Mouse (Mus musculus) brain, embryonic 18.5 days (tissue): ENCODE measurements around the gene Slc27a3.

Experiments used
- DNase-seq: peaks from one replicate; pipeline ENCODE4 v3.0.0-alpha.2; 2012; ENCODE audit warnings: low read depth, low spot score

Slc27a3 gene

DNA sequence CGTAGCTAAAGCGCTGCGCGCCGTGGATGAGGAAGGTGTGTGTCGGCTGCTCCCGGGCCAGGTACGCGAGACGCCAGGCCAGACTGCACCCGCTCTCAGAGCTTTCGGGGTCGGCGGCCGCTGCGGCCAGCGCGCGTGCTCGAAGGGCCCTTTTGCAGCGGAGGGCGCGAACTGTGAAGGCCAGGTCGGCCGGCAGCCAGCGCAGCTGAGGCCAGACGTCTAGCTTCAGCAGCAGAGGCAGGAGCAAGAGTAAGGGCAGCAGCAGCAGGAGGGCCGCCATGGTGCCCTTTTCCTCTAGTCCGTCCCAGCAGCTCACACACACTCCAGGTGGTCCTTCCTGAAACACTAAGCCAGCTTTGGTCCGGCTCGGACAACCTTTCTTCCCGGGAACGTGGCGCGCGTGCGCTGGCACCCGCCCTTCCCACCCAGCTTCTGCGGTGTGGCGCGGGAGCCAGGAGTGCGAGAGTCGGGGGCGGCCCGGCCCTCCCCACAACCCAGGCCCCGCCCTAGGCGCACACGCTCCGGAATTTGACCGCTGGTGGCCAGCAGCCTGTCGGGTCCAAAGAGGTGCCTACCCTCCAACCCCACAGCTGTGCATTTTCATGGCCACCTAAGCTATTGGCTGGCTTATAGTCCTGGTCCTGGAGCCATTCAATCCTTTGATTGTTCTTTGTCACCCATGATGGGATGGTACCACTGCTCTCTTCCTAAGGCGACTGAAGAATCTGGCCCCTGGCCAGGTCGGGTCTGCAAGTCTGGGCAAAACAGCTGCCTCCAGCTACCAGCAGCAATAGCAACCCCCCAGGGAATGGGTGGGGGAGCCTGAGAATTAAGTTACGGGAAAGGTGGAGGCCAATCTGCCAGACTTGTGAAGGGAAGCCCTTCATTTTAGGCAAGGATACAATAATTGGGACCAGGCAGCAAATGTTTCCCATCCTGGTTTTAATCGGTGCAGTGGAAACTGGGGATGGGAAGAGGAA is at the start of gene Slc27a3:
Slc27a3 (minus strand) TSS at position 428 of the 980 bp plus-strand sequence.
- DNase-seq = no peak

DNA sequence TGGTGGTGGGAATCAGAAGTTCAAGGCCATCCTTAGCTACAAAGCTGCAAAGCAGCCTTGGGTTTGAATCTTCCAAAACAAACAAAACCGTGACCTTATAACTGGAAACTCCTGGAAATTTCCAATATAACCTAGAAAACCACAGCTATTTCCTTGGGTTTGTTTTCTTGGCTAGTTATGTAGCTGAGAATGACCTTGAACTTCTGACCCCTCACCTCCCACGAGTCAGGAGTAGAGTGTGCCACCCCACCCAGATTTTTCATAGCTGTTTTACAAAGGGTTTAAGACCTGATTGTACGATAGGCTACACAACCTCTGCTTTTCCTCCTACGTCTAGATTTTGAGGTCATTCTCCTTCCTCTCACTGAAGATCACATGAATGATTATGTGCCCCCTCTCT is 47.4 kb upstream of the Slc27a3 start:
- no peak for DNase-seq

DNA sequence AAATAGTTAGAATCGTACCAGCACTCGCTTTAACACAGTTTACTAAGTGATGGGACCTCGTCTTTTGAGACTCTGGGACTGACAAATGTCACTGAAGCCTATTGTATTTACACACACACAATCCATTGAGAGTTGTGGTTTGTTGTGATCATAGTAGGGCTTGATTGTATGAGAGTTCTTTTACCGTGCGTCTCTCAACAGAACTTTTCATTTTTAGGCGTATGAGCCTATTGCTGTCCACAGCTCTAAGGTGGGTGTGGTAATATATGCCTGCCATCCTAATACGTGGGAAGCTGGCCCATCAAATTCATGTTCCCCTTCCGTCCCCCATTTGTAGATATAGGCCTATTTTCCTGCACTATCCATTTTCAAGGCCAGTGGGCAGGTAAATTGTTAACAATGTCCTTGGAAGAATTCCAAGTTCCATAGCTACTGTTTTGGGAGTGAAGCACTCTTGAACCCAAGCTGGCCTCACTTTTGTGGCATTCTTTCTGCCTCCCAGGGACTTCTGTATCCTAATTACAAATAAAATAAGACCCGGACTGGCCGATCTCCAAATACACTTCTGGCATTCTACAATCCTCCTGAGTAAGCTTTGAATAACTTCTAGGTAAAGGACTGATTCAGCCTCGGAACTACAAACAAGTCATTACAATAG is 44.5 kb upstream of the Slc27a3 start:
- no peak for DNase-seq

DNA sequence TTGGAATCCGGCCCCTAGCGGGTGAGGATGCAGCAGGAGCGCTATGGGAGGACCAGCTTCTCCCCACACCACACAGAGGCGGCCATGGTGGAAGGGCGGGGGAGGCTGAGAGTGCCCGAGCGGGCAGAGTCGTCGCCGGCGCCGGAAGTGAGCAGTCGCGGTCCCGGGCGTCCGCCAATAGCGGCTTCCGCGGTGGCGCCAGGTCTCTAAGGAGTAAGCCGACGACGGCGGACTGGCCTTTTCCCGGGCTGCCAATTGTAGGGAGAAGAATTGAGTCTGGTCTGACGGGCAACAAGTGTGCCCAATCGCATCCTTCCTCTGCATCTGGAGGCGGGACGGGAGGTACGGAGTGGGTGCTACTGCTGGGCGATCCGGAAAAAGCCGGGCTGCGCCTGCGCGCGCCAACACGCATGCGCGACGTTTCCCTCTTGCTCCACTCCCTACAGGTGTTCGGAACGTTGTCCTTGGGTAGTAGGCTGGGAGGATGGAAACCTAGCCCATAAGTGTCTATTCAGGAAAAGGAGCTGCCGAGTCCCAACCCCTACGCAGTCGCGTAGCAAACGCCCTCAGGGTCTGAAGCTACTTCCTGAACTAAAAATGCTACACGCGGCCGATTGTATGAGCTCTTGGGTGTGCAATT is 43.8 kb upstream of the Slc27a3 start, which contains the start of gene Ints3:
Ints3 (minus strand) TSS at position 242 of the 640 bp plus-strand sequence.
- peak; percentile 100 for DNase-seq

DNA sequence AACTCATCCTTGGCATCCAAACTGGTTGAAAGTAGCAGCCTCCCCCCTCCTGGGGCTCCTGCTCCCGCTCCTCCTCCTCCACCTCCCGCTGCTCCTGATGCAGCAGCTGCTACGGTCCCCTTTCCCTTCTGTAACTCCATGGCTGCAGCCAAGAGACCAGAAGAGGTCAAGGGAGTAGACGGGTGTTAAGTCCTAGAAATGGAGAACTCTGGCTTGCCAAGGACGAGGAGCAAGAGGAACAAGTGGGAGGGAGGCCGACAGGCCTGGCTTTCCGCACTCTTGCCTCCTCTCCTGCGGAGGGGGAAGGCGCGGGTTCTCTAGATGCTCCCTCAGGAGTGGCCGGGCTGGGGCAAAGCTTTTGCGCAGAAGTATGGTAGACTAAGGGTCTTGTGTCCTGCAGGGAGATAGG is 43.1 kb upstream of the Slc27a3 start:
- no peak for DNase-seq

DNA sequence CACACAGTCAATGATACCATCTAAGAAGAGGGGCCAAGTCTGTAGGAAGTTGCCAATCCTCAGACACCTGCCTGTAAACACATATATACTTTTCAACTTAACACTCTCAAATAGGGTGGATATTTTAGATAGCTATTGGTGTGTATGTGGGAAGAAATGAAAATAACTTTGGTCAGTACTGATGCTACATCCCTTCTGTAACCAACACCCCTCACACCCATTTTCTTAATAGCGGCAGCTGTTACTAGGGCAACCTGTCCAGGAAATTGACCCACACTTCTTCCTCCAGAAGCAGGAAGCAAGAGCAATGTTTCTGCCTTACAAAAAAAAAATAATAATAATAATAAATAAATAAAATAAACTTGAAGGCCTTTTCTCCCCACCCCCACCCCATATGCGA is 42.6 kb upstream of the Slc27a3 start:
- no peak for DNase-seq

DNA sequence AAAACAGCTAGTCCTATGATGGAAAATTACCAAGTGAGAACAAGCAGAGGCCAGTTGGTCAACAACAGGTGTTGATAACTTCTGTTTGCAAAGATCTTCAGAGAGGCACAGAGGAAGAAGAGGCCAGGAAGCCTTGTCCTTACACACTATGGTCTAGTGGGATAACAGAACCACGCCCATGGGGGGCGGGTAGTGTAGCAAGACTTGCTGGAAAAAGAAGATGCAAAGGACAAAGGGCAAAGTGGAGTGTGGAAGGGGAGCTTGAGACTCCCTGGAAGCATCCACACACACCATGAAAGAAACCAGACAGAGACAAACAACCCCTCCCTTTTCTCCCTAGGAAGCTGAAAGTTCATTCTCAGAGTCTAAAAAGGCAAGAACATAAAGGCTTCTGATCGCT is 39.8 kb upstream of the Slc27a3 start:
- DNase-seq = no peak

DNA sequence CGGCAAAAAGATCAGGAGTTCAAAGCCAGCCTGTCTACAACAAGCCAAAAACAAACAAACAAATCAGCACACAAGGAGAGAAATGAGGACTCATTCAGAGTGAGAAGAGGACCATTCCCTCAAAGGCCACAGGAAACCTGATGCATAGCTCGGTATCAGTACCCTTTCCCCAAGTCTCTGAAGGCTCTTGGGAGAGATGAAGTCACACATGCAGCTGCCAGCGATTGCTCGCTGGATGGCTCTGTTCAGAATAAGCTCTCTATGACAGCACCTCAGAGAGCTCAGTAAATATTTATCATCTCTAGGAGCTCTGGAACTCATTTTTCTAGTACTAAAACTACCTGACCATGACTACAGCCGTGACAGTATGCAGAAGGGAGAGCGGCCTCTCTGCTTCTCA is 38.4 kb upstream of the Slc27a3 start:
- no peak for DNase-seq

DNA sequence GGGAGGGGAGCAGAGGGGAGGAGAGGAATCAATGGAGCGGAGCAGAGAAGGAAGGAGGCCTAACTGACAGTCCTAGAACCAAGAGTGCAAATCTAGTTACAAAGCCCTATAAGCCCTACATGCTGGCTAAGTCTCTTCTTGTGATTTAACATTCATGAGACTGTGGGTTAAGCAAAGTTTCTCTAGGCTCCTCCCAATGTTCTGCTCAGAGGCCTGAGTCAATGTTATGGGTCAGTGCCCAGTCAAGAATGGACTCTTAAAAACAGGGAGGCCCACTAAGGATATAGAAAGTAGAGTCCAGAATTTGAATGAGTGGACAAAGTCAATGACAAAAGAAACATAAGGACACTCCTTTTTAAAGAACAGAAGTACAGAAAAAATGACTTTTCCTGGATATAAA is 37.8 kb upstream of the Slc27a3 start:
- DNase-seq = no peak

DNA sequence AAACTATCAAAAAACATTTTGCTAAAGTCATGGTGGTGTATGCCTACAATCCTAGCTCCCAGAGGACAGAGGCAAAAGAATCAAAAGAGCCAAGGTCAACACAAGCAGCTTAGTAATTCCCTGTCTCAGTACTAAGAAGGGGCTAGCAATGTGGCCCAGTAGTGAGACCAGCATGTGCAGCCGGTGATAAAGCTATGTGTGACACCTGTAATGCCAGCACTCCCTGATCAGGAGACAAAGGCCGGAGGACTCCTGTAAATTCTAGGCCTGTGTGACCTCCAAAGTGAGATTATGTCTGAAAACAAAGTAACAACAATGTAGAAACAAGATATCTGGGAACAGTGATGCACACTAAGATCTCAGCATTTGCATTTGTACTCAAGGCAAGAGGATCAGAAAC is 35.8 kb upstream of the Slc27a3 start:
- DNase-seq = no peak

DNA sequence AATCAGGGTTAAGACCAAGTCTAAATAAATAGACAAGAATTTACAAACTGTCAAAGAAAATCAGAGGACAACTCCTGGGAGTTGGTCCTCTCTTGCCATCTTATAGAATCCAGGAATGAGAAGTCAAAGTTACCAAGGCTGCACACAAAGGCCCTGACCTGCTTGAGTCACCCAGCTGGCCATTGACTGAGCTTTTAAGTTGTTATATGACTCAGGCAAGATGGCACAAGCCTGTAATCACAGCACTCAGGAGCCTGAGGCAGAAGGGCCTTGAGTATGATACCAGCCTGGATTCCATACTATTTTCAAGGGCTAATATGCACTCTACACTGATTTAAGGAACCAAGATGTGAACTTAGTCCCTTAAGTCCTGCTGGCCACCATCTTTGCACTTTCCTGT is 33.8 kb upstream of the Slc27a3 start:
- no peak for DNase-seq

DNA sequence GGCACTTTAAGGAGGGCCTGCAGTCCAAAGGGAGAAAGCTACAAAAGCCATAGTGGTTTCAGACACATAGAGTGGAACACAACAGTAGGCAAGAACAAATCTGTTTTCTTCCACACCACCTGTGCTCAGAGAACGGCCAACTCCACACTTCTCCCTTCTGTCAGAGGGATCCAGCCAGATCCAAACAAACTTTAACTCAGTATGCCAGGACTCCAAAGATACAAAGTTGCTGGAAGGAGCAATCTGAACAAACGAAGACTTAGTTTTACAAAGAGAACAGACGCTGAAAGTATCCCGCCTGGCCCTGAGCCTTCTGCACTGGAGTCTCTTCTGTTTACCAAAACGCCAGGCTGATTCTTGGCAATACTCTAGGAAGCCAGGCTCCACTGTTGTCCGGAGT is 31.0 kb upstream of the Slc27a3 start:
- no peak for DNase-seq

DNA sequence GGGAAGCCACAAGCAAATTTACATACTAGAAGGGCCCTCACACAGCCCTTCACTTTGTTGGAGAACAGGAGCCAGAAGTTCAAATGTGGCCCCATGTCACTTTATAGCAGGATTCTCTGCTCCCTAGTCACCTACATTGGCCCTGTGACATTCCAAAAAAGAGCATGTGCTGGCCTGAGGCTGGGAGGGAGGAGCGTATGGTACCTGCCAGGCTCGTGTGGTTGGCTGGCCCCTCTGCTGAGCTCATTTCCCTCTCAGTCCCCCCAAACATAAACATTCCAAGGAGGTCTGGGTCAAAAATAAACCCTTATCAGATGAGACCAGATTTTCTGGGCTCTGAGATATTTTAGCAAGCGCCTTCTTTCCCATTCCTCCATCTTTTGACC is 23.3 kb upstream of the Slc27a3 start:
- DNase-seq = no peak

DNA sequence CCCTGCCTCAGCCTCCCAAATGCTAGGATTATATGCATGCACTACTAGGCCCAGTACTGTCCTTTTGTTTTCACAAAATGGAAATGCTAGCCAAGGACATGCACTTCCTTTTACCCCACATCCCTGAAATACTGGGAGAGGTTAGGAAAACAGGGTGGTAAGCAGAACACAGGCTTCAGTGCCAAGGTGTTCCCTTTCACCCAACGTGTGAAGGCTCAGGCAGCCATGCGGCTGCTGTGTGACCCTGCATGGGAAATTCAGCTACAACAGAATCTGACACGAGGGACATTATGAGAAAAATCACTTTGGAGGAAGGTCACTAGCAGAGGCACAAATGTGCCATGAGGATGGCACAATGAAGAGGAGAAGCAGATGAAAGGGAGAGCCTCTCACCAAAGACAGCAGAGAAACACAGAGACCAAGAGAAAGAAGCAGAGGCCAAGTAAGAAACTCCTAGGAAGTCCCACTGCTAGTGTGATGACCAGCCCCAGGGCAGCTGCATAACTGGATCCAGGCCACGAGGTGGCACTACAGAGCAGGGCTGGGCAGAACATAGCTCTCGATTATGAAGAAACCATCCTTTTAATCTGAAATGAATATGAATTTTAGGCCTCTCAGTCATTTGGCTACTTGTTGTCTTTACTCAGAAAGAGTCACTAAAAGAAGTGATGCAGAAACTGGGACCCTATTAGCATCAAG is 22.7 kb upstream of the Slc27a3 start:
- no peak for DNase-seq

DNA sequence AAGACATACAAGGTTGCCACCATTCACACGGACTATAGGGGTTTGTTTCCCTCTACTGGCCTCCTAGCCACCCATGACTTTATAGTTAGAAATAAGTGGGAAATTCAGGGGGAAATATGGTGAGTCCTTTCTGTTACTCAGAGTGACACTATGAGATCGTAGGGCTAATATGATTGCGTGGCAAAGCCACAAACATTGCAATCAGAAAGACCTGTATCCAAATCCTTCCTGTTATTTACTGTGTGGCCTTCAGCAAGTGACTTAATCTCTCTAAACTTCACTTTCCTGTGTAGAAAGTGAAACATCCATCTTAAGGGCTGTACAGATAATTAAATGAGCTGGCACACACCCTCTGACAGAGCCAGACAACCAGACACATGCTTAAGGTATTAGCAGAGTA is 19.0 kb upstream of the Slc27a3 start:
- no peak for DNase-seq

DNA sequence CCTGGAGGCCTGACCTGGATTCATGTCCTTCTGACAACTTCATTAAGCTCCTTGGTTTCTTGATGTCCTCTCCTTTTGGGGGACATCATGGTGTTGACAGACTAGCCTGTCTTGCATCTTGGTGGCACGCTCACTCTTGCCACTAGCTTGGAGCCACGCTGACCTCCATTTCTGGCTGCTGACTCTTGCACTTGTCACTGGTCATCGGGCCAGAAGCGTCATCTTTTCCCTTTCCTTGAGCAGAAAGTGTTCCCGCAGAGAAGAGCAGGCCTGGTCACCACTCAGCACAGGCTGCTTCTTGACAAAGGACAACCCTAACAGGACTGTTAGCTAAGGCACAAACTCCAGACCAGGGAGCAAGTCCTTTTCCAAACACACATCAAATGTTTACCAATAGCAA is 16.7 kb upstream of the Slc27a3 start:
- no peak for DNase-seq

DNA sequence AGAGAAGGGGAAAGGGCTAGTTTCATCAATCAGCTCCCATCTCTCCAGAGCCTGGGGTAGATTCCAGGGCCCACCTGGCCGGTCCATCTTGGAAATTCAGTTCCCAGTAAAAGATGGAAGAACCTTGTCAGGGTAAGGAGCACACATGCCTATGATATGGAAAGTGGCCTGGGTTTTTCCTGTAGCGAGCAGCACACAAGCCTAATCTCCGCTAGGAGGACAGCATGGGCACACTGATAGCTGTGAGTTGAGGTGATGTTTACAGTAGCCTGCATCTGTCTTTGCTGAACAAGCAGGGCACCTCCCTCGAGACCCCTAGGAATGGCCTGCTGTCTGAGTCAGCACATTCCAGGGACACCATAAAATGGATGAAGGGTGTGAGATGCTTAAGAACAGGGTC is 14.9 kb upstream of the Slc27a3 start:
- DNase-seq = no peak

DNA sequence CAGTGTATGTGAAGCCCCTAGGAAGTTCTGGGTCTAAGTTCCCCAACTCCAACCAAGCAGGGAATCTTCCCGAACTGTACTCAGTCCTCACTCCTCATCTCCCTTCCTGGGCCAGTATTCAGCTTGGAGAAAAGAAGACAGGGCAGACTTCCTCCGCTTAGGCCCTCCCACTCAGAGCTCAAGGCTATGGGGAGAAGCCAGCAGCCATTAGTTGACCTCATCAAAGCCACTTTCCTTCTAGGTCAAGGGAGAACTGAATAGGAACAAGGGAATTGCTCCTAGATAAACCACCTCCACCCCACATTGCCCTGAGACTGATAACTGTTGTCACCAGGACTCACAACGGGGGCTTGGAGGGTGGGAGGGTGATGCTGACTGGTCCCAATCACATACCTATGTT is 14.4 kb upstream of the Slc27a3 start:
- no peak for DNase-seq

DNA sequence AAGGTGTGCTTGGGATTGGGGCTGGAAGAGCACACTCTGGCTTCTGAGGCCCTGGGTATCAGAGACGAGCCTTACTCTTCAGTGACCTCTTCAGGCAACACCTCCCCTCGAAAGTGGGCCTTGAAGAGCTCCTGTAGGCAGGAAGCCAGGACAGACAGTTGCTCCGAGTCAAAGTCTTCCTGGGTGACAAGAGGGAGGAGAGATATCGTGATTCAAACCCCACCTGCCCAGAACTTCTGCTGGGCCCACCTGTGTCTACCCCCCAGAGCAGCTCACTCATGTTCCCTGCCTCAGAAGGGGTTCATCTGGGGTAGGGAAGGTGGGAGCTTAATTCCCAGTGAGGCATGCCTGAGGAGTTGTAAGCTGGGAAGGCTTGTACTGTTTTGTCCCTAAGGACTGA is 11.3 kb upstream of the Slc27a3 start:
- DNase-seq = no peak

DNA sequence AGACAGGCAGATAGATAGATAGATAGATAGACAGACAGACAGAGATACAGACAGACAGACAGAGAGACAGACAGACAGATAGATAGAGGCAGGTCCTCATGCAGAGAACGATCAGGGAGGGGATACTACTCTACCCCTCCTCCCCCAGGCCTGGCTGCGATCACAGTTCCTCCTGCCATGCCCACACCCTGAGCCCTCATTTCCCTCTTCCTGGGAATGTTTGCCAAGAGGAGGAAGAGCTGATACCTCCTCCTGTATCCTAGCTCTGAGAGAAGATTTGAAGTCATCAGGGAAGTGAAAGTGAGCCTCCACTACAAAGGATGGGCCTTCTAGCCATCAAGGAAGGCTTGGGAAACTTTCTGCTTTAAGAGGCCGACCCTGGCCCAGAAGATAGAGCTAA is 5.9 kb upstream of the Slc27a3 start:
- no peak for DNase-seq

DNA sequence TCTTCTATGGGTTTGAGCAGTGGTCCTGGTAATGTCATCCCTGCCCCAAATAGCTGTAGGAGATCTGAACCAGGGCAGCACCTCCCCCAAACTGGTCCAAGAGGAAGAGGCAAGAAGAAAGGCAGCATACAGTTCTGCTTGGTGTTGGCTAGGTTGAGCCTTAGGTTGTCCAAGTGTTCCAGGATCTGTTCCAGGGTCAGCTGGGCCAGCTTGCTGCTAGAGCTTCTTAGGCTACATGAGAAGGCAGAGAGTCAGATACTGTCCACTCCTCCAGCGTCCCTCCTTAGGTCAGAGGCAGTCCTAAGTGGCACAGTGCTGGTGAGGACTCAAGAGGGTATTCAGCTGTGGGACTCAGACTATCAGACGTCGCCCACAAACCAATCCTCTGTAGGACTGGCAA is 2.9 kb upstream of the Slc27a3 start:
- DNase-seq = no peak

DNA sequence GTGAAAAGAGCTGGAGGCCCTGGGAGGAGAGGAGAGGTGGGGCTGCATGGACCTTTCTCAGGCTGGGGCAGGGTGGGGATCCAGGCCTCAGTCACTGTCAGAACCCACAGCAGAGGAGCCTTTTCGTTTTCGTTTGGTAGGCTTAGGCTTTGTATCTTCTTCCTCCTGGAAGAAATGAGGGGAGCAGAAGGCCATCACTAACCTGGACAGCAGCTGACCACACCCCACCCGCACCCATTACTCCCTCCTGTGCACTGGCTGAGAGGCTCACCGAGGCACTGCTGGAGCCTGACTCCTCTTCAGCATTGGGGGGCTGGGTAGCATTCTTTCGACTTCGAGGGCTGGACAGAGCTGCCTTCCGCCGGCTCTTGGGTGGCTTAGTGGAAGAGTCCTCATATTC is 2.2 kb upstream of the Slc27a3 start:
- no peak for DNase-seq
